Mouse (Mus musculus) ES-E14 (cell line): Measurements from ENCODE around the gene Zscan12.
A peak's percentile ranks its signal among the peaks of the same experiment; 100 is the strongest.

Source experiments
- CHD2 ChIP-seq: IDR thresholded peaks from 2 replicates; pipeline ENCODE4 v1.6.1; 2014; ENCODE audit warnings: mild to moderate bottlenecking, low read depth, low read length, inconsistent platforms
- HCFC1 ChIP-seq: IDR thresholded peaks from 2 replicates; pipeline ENCODE4 v1.6.1; 2012; ENCODE audit warnings: low read length, inconsistent platforms, borderline replicate concordance; ENCODE audit not compliant: insufficient read depth
- MAFK ChIP-seq: IDR thresholded peaks from 2 replicates; pipeline ENCODE4 v1.6.1; 2014; ENCODE audit warnings: mild to moderate bottlenecking, low read depth, low read length, inconsistent platforms; ENCODE audit not compliant: insufficient read depth
- ZC3H11A ChIP-seq: IDR thresholded peaks from 2 replicates; pipeline ENCODE4 v1.6.1; 2012; ENCODE audit warnings: low read depth, mild to moderate bottlenecking, inconsistent platforms, low read length, borderline replicate concordance

GRCm38 (mm10) chr13:21326657-21327211 is 35.9 kb upstream of the Zscan12 start:
- TF ChIP-seq ZC3H11A (peak; percentile 73), CHD2 (no peak), HCFC1 (0 out of 2 replicates have a peak, but pooled peaks have one; percentile 44), MAFK (peak; percentile 76)
